Mouse (Mus musculus): ENCODE measurements around the gene Kif2c.

Kif2c gene

GRCm38 (mm10) chr4:117133817-117134600, 48.4 kb downstream of the Kif2c start, which contains the start of gene Plk3:
Plk3 (minus strand) TSS chr4:117133963.
- DNase-seq, result peak; percentile 98

GRCm38 (mm10) chr4:117133366-117133796, 49.1 kb downstream of the Kif2c start:
- no peak for DNase-seq

GRCm38 (mm10) chr4:117132794-117133143, 49.7 kb downstream of the Kif2c start:
- no peak for DNase-seq

- no peak for DNase-seq
Observed at GRCm38 (mm10) chr4:117131890-117132793, 50.3 kb downstream of the Kif2c start.

- no peak for DNase-seq
Observed at GRCm38 (mm10) chr4:117131198-117131597, 51.2 kb downstream of the Kif2c start.

- DNase-seq, result no peak
Observed at GRCm38 (mm10) chr4:117130790-117131189, 51.6 kb downstream of the Kif2c start.

GRCm38 (mm10) chr4:117127991-117128686, 54.3 kb downstream of the Kif2c start:
- DNase-seq, result no peak

GRCm38 (mm10) chr4:117126675-117127290, 55.7 kb downstream of the Kif2c start, which contains the start of gene Tctex1d4:
Tctex1d4 (plus strand) TSS chr4:117126794.
- no peak for DNase-seq

GRCm38 (mm10) chr4:117125910-117126674, 56.3 kb downstream of the Kif2c start:
- no peak for DNase-seq

- peak in 1 of 2 experiments; percentile 32 for DNase-seq
Observed at GRCm38 (mm10) chr4:117125348-117125909, 57.0 kb downstream of the Kif2c start, which contains the start of gene Btbd19. Btbd19 (minus strand) TSS chr4:117125725.

- no peak for DNase-seq
Observed at GRCm38 (mm10) chr4:117124518-117125347, 57.7 kb downstream of the Kif2c start.

- DNase-seq, result no peak
Observed at GRCm38 (mm10) chr4:117124218-117124517, 58.3 kb downstream of the Kif2c start.

- no peak for DNase-seq
Observed at GRCm38 (mm10) chr4:117123546-117124217, 58.8 kb downstream of the Kif2c start.

- no peak for DNase-seq
Observed at GRCm38 (mm10) chr4:117122209-117122608, 60.2 kb downstream of the Kif2c start.

GRCm38 (mm10) chr4:117120445-117121414, 61.7 kb downstream of the Kif2c start:
- peak; percentile 91 to 96 for DNase-seq

- no peak for DNase-seq
Observed at GRCm38 (mm10) chr4:117120052-117120444, 62.4 kb downstream of the Kif2c start.

- DNase-seq, result no peak
Observed at GRCm38 (mm10) chr4:117119636-117120035, 62.8 kb downstream of the Kif2c start.

- no peak for DNase-seq
Observed at GRCm38 (mm10) chr4:117117931-117118330, 64.5 kb downstream of the Kif2c start.

- DNase-seq, result no peak
Observed at GRCm38 (mm10) chr4:117115592-117115991, 66.8 kb downstream of the Kif2c start.

Data from cerebellum, adult 18-20 months (tissue).